Mouse (Mus musculus) limb, embryonic 14.5 days (tissue): Measurements from ENCODE around the gene Syt16. TPM values are rescaled to one million over a fixed set of nuclear protein-coding genes. Genes with fewer than 3 reads are reported as not detected.
A peak's percentile ranks its signal among the peaks of the same experiment; 100 is the strongest.

Experiments used
- ATAC-seq: fragments of 200-750 bp; cut with Nextera tagmentation; 2 replicates; pipeline ENCODE4 v1.8.0; 2017; ENCODE audit warnings: low read depth, moderate number of reproducible peaks, moderate TSS enrichment; ENCODE audit not compliant: low FRiP score
- DNase-seq: peaks from one replicate; pipeline ENCODE4 v3.0.0-alpha.2; 2015; ENCODE audit warnings: low spot score
- H3K27ac ChIP-seq: fragments of 300-500 bp; sonication (generic); replicated peaks from 2 replicates; pipeline ENCODE4 v1.5.1; 2014; ENCODE audit warnings: low read depth, mild to moderate bottlenecking, low read length, moderate library complexity, mixed read lengths
- H3K27me3 ChIP-seq: fragments of 300-500 bp; sonication (generic); 2 replicates; pipeline ENCODE4 v1.6.1; 2014; ENCODE audit warnings: low read length, mixed read lengths; ENCODE audit not compliant: control insufficient read depth, insufficient read depth
- H3K36me3 ChIP-seq: fragments of 300-500 bp; sonication (generic); 2 replicates; pipeline ENCODE4 v1.6.1; 2014; ENCODE audit warnings: mild to moderate bottlenecking, low read length, moderate library complexity, mixed read lengths; ENCODE audit not compliant: control insufficient read depth, insufficient read depth
- H3K4me1 ChIP-seq: fragments of 300-500 bp; sonication (generic); 2 replicates; pipeline ENCODE4 v1.6.1; 2014; ENCODE audit warnings: antibody characterized with exemption, low read length, mixed read lengths; ENCODE audit not compliant: control insufficient read depth, insufficient read depth
- H3K4me2 ChIP-seq: fragments of 300-500 bp; sonication (generic); replicated peaks from 2 replicates; pipeline ENCODE4 v1.6.1; 2014; ENCODE audit warnings: low read depth, mild to moderate bottlenecking, low read length, moderate library complexity; ENCODE audit not compliant: severe bottlenecking
- H3K4me3 ChIP-seq: fragments of 300-500 bp; sonication (generic); replicated peaks from 2 replicates; pipeline ENCODE4 v1.5.1; 2014; ENCODE audit warnings: low read length
- H3K9ac ChIP-seq: fragments of 300-500 bp; sonication (generic); 2 replicates; pipeline ENCODE4 v1.6.1; 2014; ENCODE audit warnings: mild to moderate bottlenecking, low read depth, low read length, moderate library complexity; ENCODE audit not compliant: severe bottlenecking
- H3K9me3 ChIP-seq: fragments of 300-500 bp; sonication (generic); 2 replicates; pipeline ENCODE4 v1.6.1; 2016; ENCODE audit warnings: low read length; ENCODE audit not compliant: control insufficient read depth
- POLR2A ChIP-seq: fragments of 200-500 bp; IDR thresholded peaks from 2 replicates; pipeline ENCODE4 v1.8.0; 2012; ENCODE audit warnings: inconsistent platforms, mild to moderate bottlenecking, moderate library complexity, borderline replicate concordance; ENCODE audit not compliant: insufficient read depth, insufficient read length; ENCODE audit errors: extremely low read depth
- WGBS: fragments of 180-500 bp; shearing (Covaris S2); extraction: QIAGEN DNeasy Blood & Tissue Kit; methylation state at CpG from one replicate; pipeline ENCODE4 v1.1.7; 2014; 5-methylcytosine and 5-hydroxymethylcytosine counted together
- polyA plus RNA-seq, 2 experiments: library from polyadenylated mRNA; depleted of rRNA in 1 of 2; stranded (reverse) in 1 of 2; unstranded in 1 of 2; fragments of >200 nt; fragmentation: Nextera tagmentation in 1 of 2; extraction: Ambion mirVana in 1 of 2; gene quantifications; 2 replicates each; pipeline versions ENCODE4 v1.2.1 to v1.2.3; 2012 to 2014

Gene Syt16
- polyA plus RNA-seq, 2 experiments: 2.8 to 4.3 TPM

DNA sequence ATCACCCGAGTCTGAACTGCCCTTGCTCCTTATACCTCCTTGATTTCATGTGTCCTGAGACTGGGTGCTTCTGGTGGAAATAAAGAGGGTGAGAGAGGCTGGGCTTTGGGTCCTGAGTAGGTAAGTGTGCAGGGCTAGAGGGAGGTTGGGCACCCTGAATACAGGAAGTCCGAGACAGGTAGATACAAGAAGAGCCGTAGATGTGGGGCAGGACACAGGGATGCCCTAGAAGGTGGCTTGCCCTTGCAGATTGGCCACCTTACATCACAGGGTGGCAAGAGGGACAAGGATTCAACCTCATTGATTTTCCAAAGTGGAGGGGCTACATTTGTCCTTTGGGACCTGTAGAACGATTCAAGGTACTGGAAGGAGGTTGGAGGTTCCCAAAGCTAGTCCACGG lies 45.8 kb downstream of the Syt16 start:
- ATAC-seq (no peak), DNase-seq (no peak)
- no peaks in the 10 kb centered on the region for H3K27me3 ChIP-seq
- no peak for TF ChIP-seq POLR2A
- H3K4me2 ChIP-seq: no peak overlapping the region
- H3K4me1 ChIP-seq: no peaks in the 10 kb centered on the region
- no peaks in the 10 kb centered on the region for H3K9me3 ChIP-seq
- H3K9ac ChIP-seq: no peak overlapping the region
- no peaks in the 10 kb centered on the region for H3K36me3 ChIP-seq
- no peak overlapping the region for H3K4me3 ChIP-seq
- no peak overlapping the region for H3K27ac ChIP-seq
- 87% methylated on average over 5 of the region's 5 CpGs for WGBS

- no peak overlapping the region for H3K9ac ChIP-seq
- H3K27me3 ChIP-seq: no peaks in the 10 kb centered on the region
- no peaks in the 10 kb centered on the region for H3K36me3 ChIP-seq
- H3K4me2 ChIP-seq: no peak overlapping the region
- no peak for ATAC-seq
- H3K27ac ChIP-seq: no peak overlapping the region
- H3K4me3 ChIP-seq: no peak overlapping the region
- WGBS: 51% methylated on average over 6 of the region's 6 CpGs
- no peaks in the 10 kb centered on the region for H3K4me1 ChIP-seq
- no peak for TF ChIP-seq POLR2A
- no peak for DNase-seq
- no peaks in the 10 kb centered on the region for H3K9me3 ChIP-seq
Measured at GRCm38 (mm10) chr12:74043755-74044154, 46.3 kb downstream of the Syt16 start.

- TF ChIP-seq POLR2A: no peak
- Histone ChIP-seq H3K27ac (no peak overlapping the region), H3K27me3 (no peaks in the 10 kb centered on the region), H3K9ac (no peak overlapping the region), H3K4me1 (no peaks in the 10 kb centered on the region), H3K36me3 (no peaks in the 10 kb centered on the region), H3K4me3 (no peak overlapping the region), H3K9me3 (no peaks in the 10 kb centered on the region), H3K4me2 (no peak overlapping the region)
- no peak for DNase-seq
- 85% methylated on average over 4 of the region's 4 CpGs for WGBS
- ATAC-seq: no peak
Measured at GRCm38 (mm10) chr12:74044241-74044640, 46.8 kb downstream of the Syt16 start.

DNA sequence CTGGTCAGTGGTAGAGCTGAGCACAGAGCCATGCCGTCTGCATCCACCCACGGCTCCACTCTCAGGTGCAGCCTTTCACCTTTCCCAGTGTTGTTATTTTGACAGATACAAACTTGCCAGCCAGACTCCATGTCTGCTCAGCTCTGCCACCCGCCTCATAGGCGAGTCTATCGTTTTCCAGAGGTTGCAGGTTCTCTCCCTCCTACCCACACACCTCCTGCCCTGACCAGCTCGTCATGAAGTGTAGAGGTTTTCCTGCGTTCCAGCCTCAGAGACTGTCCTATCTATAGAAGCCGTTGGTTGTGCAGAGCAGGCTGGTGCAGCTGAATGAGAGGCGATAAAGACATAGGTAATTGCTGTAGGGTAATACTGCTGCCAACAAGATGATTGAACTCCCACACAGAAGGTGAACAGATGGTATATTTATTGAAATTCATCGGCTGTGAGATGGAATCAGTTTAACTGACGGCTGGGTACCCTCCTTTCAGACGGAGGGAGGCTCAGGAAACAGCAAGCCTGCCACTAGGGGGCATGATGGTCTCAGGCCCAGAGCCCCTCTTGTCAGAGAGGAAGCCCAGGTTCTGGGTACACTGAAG lies 58.0 kb downstream of the Syt16 start:
- H3K27ac ChIP-seq: no peak overlapping the region
- no peaks in the 10 kb centered on the region for H3K36me3 ChIP-seq
- H3K4me1 ChIP-seq: no peaks in the 10 kb centered on the region
- H3K9me3 ChIP-seq: no peaks in the 10 kb centered on the region
- DNase-seq (peak; percentile 50), ATAC-seq (no peak)
- no peaks in the 10 kb centered on the region for H3K27me3 ChIP-seq
- no peak for TF ChIP-seq POLR2A
- H3K4me2 ChIP-seq: no peak overlapping the region
- WGBS: 47% methylated on average over 12 of the region's 12 CpGs
- no peak overlapping the region for H3K4me3 ChIP-seq
- no peak overlapping the region for H3K9ac ChIP-seq

DNA sequence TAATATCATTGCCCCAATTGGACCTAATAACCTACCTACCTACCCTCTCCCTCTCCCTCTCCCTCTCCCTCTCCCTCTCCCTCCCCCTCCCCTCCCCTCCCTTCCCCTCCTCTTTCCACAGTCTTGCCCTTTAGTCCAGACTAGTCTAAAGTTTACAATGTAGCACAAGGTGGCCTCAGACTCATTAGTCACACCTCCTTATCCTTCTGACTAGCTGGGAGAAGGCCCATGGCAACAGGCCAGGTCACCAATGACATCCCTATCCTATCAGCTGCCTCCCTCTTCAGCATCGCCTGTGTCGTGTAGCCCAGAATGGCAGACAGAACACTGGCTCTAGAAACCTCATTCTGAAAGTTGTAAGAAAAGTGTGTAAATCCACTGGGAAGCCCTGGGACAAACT lies 58.7 kb downstream of the Syt16 start:
- ATAC-seq: no peak
- WGBS: 89% methylated on average over 2 of the region's 2 CpGs

DNA sequence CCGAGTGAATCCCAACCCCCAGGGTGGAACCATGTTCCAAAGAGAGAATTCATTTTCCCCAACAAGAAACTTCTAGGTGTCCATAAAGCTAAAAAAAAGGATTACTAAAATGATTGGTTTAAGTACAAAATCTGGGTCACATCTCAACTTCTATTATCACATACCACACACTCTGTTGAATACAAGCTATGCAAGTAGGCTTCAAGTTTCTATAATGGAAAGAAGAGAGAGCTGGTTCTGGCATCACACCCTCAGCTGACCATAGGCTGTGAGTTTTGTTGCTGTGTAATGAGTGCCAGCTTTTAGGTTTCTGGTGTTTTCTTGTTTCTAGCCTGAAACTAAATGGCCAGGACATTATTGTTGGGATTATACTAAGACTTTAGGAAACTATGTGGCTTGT lies 65.1 kb downstream of the Syt16 start:
- no peaks in the 10 kb centered on the region for H3K27me3 ChIP-seq
- no peak overlapping the region for H3K27ac ChIP-seq
- H3K4me2 ChIP-seq: no peak overlapping the region
- no peak overlapping the region for H3K4me3 ChIP-seq
- no peak for ATAC-seq
- no peak for TF ChIP-seq POLR2A
- H3K4me1 ChIP-seq: no peaks in the 10 kb centered on the region
- no peaks in the 10 kb centered on the region for H3K9me3 ChIP-seq
- H3K9ac ChIP-seq: no peak overlapping the region
- H3K36me3 ChIP-seq: no peaks in the 10 kb centered on the region
- DNase-seq: no peak
- WGBS: 88% methylated on average over 1 of the region's 1 CpGs

More for the DNA sequence above, 58.7 kb downstream of the Syt16 start:
- no peaks in the 10 kb centered on the region for H3K36me3 ChIP-seq
- H3K4me2 ChIP-seq: no peak overlapping the region
- H3K9ac ChIP-seq: no peak overlapping the region
- no peak overlapping the region for H3K4me3 ChIP-seq
- no peak for DNase-seq
- no peak for TF ChIP-seq POLR2A
- H3K27ac ChIP-seq: no peak overlapping the region
- H3K27me3 ChIP-seq: no peaks in the 10 kb centered on the region
- no peaks in the 10 kb centered on the region for H3K9me3 ChIP-seq
- no peaks in the 10 kb centered on the region for H3K4me1 ChIP-seq
